Mouse (Mus musculus): ENCODE measurements around the gene Hic1.

DNA sequence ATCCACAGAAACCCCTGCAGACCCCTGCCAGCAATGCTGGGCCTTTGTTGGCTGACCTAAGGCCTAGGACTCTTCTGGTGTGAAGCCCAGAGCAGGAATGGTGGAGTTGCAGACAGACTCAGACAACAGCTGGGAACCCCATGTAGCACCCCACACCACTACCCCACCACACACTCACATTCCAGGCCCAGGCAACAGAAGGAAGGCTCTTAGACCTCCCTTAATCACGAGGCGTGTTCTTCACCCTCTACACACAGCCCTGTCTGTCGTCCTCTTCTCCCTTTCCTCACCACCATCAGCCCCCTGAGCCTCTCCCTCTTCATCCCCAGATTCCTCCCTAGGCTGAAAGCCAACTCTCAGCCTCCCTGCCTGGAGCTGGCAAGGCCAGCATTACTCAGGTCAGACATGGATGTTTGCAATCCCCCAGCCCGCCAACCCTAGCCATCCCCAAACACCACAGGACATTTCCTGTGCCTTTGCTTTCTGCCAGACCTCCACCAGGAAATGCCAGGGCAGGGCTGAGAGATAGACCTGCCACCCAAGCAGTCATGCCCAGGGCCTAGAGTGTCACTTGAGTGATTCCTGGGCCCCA, 7.8 kb downstream of the Hic1 start:
- TF ChIP-seq CTCF (IDR thresholded peaks at IDR 0.05; ENCODE audit: extremely low read depth, insufficient read depth, low read length) (no peak), POLR2A (IDR thresholded peaks at IDR 0.05; ENCODE audit: extremely low read depth, insufficient read depth, low read length) (no peak)
